Mouse (Mus musculus) liver, adult 2 months (tissue): ENCODE measurements around the gene Ehbp1. TPM values are rescaled to one million over a fixed set of nuclear protein-coding genes. Genes with fewer than 3 reads are reported as not detected.

Source experiments
- DNase-seq: peaks from one replicate; pipeline ENCODE4 v3.0.0-alpha.2; 2011; ENCODE audit warnings: low read depth, low spot score; ENCODE audit errors: extremely low read depth
- H3K27ac ChIP-seq: fragments of 200-500 bp; replicated peaks from 2 replicates; pipeline ENCODE4 v1.5.1; 2012; ENCODE audit warnings: low read depth, mild to moderate bottlenecking, control low read depth, inconsistent platforms, low read length; ENCODE audit not compliant: insufficient read depth
- H3K27me3 ChIP-seq: fragments of 200-500 bp; 2 replicates; pipeline ENCODE4 v1.6.1; 2012; ENCODE audit warnings: mild to moderate bottlenecking, moderate library complexity, low read length, inconsistent platforms; ENCODE audit not compliant: control insufficient read depth, insufficient read depth
- H3K36me3 ChIP-seq: fragments of 200-500 bp; 2 replicates; pipeline ENCODE4 v1.6.1; 2012; ENCODE audit warnings: low read length, inconsistent platforms; ENCODE audit not compliant: control insufficient read depth, insufficient read depth
- H3K4me1 ChIP-seq: fragments of 200-500 bp; 2 replicates; pipeline ENCODE4 v1.6.1; 2011; ENCODE audit warnings: low read length; ENCODE audit not compliant: control insufficient read depth, insufficient read depth
- H3K4me3 ChIP-seq: fragments of 200-500 bp; 2 replicates; pipeline ENCODE4 v1.5.1; 2011; ENCODE audit warnings: low read depth, mild to moderate bottlenecking, control low read depth, low read length, moderate library complexity; ENCODE audit not compliant: insufficient read depth
- H3K79me2 ChIP-seq: fragments of 200-500 bp; 2 replicates; pipeline ENCODE4 v1.6.1; 2012; ENCODE audit warnings: inconsistent platforms, mild to moderate bottlenecking, low read length, moderate library complexity; ENCODE audit not compliant: control insufficient read depth, insufficient read depth
- H3K9ac ChIP-seq: fragments of 200-500 bp; 2 replicates; pipeline ENCODE4 v1.6.1; 2012; ENCODE audit warnings: low read depth, mild to moderate bottlenecking, control low read depth, inconsistent platforms, low read length
- CTCF ChIP-seq: fragments of 200-500 bp; IDR thresholded peaks from 2 replicates; pipeline ENCODE4 v1.5.1; 2011; ENCODE audit warnings: low read depth, low read length, control low read depth
- POLR2A ChIP-seq: fragments of 200-500 bp; IDR thresholded peaks from 2 replicates; pipeline ENCODE4 v1.6.1; 2011; ENCODE audit warnings: low read length, control low read depth; ENCODE audit not compliant: insufficient read depth; ENCODE audit errors: extremely low read depth
- WGBS: fragments of 180-500 bp; shearing (Covaris S2); methylation state at CpG from one replicate; pipeline ENCODE4 v1.1.7; 2018; 5-methylcytosine and 5-hydroxymethylcytosine counted together
- polyA plus RNA-seq: library from polyadenylated mRNA; depleted of rRNA; stranded (reverse); fragments of >200 nt; gene quantifications from 2 replicates; pipeline ENCODE4 v1.2.3, GENCODE M21; 2012
- total RNA-seq: library from RNA; depleted of rRNA; stranded (reverse); fragments of >200 nt; gene quantifications from 2 replicates; pipeline ENCODE4 v1.2.3, GENCODE M21; 2014

Gene Ehbp1
- total and polyA plus RNA-seq, 2 experiments = 1.3 to 9.5 TPM

- Histone ChIP-seq H3K4me3 (no peak overlapping the region), H3K36me3 (no peaks in the 10 kb centered on the region), H3K9ac (no peak overlapping the region), H3K4me1 (peaks cover 9% of the 10 kb centered on the region), H3K27ac (no peak overlapping the region), H3K79me2 (peaks cover 9% of the 10 kb centered on the region), H3K27me3 (no peaks in the 10 kb centered on the region)
- no peak for DNase-seq
- TF ChIP-seq CTCF = no peak
Observed at GRCm38 (mm10) chr11:22289164-22289563, 52.9 kb downstream of the Ehbp1 start.

- Histone ChIP-seq H3K27ac (peak overlapping the region; percentile 66), H3K36me3 (no peaks in the 10 kb centered on the region)
- TF ChIP-seq POLR2A = no peak
- TF ChIP-seq CTCF = no peak
Observed at GRCm38 (mm10) chr11:22287513-22287900, 54.6 kb downstream of the Ehbp1 start.

GRCm38 (mm10) chr11:22286885-22287512, 55.1 kb downstream of the Ehbp1 start:
- no peaks in the 10 kb centered on the region for H3K36me3 ChIP-seq
- peak overlapping the region; percentile 93 for H3K9ac ChIP-seq
- 1% methylated on average over 27 of the region's 43 CpGs for WGBS
- TF ChIP-seq POLR2A (peak; percentile 77), CTCF (no peak)
- H3K4me1 ChIP-seq = peaks cover 9% of the 10 kb centered on the region
- H3K27me3 ChIP-seq = no peaks in the 10 kb centered on the region
- H3K79me2 ChIP-seq = peaks cover 16% of the 10 kb centered on the region
- peak overlapping the region; percentile 93 for H3K4me3 ChIP-seq
- DNase-seq = peak; percentile 98
- H3K27ac ChIP-seq = peak overlapping the region; percentile 66

More at GRCm38 (mm10) chr11:22287513-22287900, 54.6 kb downstream of the Ehbp1 start:
- 1% methylated on average over 6 of the region's 6 CpGs for WGBS
- Histone ChIP-seq H3K9ac (peak overlapping the region; percentile 76), H3K4me3 (peak overlapping the region; percentile 44), H3K4me1 (peaks cover 9% of the 10 kb centered on the region), H3K27me3 (no peaks in the 10 kb centered on the region), H3K79me2 (peaks cover 14% of the 10 kb centered on the region)
- DNase-seq = no peak

- peak overlapping the region; percentile 61 for H3K27ac ChIP-seq
- H3K4me3 ChIP-seq = peak overlapping the region; percentile 93
- under 1% methylated on average over 37 of the region's 39 CpGs for WGBS
- H3K4me1 ChIP-seq = peaks cover 9% of the 10 kb centered on the region
- no peak for TF ChIP-seq POLR2A
- TF ChIP-seq CTCF = peak; percentile 19; the same call in 1 of the 2 replicates
- no peaks in the 10 kb centered on the region for H3K36me3 ChIP-seq
- peaks cover 21% of the 10 kb centered on the region for H3K79me2 ChIP-seq
- H3K27me3 ChIP-seq = no peaks in the 10 kb centered on the region
- peak; percentile 63 for DNase-seq
- H3K9ac ChIP-seq = peak overlapping the region; percentile 93
Observed at GRCm38 (mm10) chr11:22286371-22286872, 55.7 kb downstream of the Ehbp1 start.

GRCm38 (mm10) chr11:22276656-22277055, 65.4 kb downstream of the Ehbp1 start:
- no peak overlapping the region for H3K9ac ChIP-seq
- TF ChIP-seq CTCF (no peak), POLR2A (no peak)
- DNase-seq = peak; percentile 69
- no peak overlapping the region for H3K27ac ChIP-seq
- peaks cover 8% of the 10 kb centered on the region; the same call in 1 of the 2 replicates for H3K79me2 ChIP-seq
- WGBS = 70% methylated on average over 3 of the region's 3 CpGs
- no peaks in the 10 kb centered on the region; the same call in 1 of the 2 replicates for H3K4me1 ChIP-seq
- H3K4me3 ChIP-seq = no peak overlapping the region
- H3K27me3 ChIP-seq = no peaks in the 10 kb centered on the region
- peaks cover 8% of the 10 kb centered on the region; the same call in 1 of the 2 replicates for H3K36me3 ChIP-seq

GRCm38 (mm10) chr11:22274144-22274543, 67.9 kb downstream of the Ehbp1 start:
- WGBS = 82% methylated on average over 2 of the region's 2 CpGs
- Histone ChIP-seq H3K27me3 (no peaks in the 10 kb centered on the region), H3K4me1 (peaks cover 12% of the 10 kb centered on the region), H3K36me3 (peaks cover 8% of the 10 kb centered on the region), H3K27ac (no peak overlapping the region), H3K79me2 (peaks cover 6% of the 10 kb centered on the region; the same call in 1 of the 2 replicates), H3K9ac (no peak overlapping the region), H3K4me3 (no peak overlapping the region)
- DNase-seq = no peak
- no peak for TF ChIP-seq CTCF
- TF ChIP-seq POLR2A = no peak
